Mouse (Mus musculus) thymus, postnatal 4 days (tissue): ENCODE measurements around the gene Gm17359.
A peak's percentile ranks its signal among the peaks of the same experiment; 100 is the strongest.

Experiments
- DNase-seq: peaks from one replicate; pipeline ENCODE4 v3.0.0; 2021

The Gm17359 gene

GRCm38 (mm10) chr3:79336044-79336766 lies at the start of gene Gm17359:
Gene Gm17359, plus strand, starts transcription at chr3:79336661.
- no peak for DNase-seq

- DNase-seq = peak; percentile 93
These were observed 49.3 kb upstream of the Gm17359 start for GRCm38 (mm10) chr3:79287108-79287576.

GRCm38 (mm10) chr3:79287699-79288458 lies 48.6 kb upstream of the Gm17359 start:
- no peak for DNase-seq

- DNase-seq = no peak
These were observed 47.4 kb upstream of the Gm17359 start for GRCm38 (mm10) chr3:79289050-79289449.

DNA sequence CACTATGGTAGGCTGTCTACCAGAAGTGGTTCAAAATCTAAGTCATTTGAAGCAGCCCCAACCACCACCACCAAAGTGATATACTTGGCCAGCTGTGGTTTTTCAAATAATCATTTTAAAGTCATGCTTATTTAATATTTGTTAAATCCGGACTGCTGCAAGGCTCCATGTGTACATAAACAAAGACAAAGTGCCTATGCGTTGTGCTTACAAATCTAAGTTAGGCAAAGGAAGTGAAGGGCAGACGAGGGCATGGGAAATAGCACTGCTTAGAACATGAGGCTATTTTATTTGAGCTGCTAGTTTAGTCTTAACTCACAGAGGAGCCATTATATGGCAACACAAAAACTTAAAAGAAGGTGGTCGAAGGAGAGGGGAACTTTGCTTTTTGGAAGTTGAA lies 43.4 kb upstream of the Gm17359 start:
- DNase-seq = no peak

- no peak for DNase-seq
These were observed 41.8 kb upstream of the Gm17359 start for GRCm38 (mm10) chr3:79294701-79295100.

DNA sequence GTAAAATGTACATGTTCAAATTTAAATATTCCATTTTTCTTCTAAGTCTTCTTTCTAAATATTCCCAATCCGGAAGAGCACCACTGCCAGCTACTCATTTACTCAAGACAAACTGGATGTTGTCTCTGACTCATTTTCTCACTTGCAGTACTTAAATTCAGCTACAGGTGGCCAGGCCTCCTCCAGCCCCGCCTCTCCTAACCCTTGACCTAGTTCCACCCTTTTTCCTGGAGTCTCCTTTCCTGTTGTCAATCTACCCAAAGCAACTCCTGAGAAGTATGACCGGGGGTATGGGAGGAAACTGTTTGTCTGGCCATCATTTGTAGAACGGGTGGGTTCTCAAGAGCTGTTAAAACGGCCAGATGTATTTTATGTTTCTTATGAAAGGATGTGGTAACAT lies 40.4 kb upstream of the Gm17359 start:
- no peak for DNase-seq

- DNase-seq = no peak
These were observed 39.9 kb upstream of the Gm17359 start for GRCm38 (mm10) chr3:79296586-79296985.

- no peak for DNase-seq
These were observed 39.2 kb upstream of the Gm17359 start for GRCm38 (mm10) chr3:79297281-79297680.

DNA sequence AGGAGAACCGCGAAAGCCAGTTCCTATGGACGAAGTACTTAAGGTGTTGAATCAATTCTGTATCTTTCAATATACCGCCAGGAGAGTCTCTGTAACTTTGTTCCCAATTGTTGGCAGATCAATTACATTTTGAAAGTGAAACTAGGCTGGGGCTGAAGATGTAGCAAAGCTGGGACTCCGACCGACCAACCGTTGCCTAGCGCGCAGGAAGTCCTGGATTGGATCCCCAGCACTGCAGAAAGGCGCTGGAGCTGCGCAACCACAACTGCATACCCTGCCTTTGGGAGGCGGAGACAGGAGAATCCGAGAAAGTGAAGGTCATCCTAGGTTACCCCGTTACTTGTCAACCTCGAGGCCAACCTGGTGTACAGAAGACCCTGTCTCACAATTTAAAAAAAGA lies 37.1 kb upstream of the Gm17359 start:
- DNase-seq = no peak

DNA sequence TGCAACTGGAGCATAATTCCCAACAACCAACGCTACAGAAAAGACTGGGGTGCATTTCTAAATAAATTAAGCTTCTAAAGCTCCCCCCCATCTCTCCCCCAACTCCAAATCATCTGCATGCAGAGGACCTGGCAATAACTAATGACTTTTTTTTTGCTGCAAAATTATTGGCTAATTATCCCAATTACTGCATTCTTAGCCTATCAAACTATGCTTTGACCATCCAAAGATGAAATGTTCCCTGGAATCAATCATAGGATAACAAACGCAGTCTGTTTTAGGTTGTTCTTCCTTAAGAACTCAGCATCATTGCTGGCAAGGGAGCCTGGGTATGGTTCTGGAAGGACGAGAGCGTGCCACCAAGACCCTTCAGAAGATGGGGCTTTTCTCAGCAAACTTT lies 27.9 kb upstream of the Gm17359 start:
- no peak for DNase-seq

DNA sequence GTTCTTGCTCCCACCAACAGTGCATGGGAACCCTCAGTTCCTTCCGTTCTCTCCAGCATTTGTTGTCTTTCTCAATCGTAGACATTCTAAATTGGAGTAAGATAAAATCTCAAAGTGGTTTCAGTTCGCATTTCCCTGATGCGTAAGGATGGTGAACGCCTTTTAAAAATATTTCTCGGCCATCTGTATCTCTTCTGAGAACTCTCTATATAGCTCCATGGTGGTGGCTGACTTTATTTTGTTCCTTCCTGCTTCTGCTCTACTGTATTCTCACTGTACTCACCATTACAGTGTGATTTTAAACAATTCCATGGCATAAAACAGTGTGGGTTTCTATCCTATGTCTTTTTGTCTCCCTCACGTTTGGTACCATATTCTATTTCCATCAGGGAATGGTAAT lies 26.3 kb upstream of the Gm17359 start:
- no peak for DNase-seq

DNA sequence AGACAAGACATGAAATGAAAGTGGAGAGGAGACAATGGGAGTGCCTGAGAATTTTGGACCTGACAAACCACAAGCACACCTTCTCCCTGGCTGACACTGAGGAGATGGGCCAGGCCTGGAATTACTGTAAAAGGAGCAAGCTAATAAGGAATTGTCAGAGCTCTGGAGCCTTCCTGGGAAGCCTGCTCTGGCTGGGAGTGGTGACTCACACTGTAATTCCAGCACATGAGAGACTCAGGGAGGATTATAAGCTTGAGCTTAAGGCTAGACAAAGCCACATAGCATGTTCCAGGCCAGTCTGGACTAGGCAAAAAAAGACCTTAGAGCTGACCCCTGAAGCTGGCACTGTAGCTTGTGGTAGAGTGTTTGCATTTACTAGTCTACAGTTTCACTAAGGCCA lies 24.6 kb upstream of the Gm17359 start:
- DNase-seq = no peak

DNA sequence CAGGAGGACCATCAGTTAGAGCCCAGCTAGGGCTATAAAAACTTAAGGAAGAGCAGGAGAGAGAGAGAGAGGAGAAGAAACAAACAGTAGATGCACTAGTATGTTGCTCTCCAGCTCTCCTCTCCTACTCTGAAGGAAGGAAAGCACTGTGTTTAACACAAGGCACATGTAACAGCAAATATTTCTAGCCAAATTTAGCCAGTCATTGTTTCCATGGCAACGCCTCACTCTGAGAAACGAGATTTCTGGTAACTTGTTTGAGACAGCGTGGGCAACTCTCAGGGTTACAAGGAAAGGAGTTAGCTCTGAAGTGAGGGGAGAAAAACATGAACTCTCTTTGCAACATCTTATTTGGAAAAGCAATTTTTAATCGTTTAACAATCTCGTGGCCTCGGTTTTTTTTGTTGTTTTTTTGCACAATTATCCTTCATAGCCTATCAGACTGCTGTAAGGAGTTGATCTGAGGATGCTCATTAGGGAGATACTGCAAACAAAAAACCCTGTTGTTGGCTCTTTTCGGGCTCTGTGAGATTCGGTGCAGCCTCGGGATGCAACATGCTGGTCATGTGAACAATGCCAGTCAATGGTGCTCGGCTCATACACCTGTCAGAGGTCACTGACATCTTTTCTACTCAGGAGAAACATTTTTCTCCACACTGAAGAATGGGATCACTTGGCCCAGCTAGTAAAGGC lies 22.3 kb upstream of the Gm17359 start:
- DNase-seq = no peak

- DNase-seq = no peak
These were observed 11.5 kb upstream of the Gm17359 start for GRCm38 (mm10) chr3:79324697-79325526.

DNA sequence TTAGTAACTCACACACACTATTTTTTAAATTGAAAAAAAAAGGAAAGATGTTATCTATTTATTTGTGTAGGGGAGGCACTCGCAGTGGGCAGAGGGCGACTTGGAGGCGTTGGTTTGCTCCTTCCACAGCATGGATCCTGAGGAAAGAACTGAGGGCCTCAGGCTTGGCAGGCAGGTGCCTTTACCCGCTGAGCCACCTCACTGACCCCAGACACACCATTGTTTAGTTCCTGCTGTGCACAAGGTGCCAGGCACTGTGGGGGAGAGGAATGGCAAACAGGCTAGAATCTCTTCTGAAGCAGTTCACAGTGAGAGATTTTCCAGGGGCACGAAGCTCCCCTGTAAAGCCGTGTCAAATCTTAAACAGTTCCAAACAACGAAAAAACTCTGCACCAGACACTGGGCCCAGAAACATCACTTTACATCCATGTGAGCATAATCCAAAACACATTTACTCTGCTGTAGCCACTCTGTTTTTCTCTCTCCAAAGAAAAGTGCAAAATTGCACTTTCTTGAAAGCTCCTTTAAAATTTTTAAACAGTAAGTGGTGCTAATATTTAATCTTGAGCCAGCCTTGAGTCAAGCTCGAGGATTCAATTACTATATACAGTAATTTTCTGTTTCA lies 6.7 kb upstream of the Gm17359 start:
- no peak for DNase-seq

- no peak for DNase-seq
These were observed 3.4 kb upstream of the Gm17359 start for GRCm38 (mm10) chr3:79333051-79333450.

- DNase-seq = no peak
These were observed 2.7 kb upstream of the Gm17359 start for GRCm38 (mm10) chr3:79333643-79334200.

- no peak for DNase-seq
These were observed 4.3 kb downstream of the Gm17359 start for GRCm38 (mm10) chr3:79340737-79341136.

DNA sequence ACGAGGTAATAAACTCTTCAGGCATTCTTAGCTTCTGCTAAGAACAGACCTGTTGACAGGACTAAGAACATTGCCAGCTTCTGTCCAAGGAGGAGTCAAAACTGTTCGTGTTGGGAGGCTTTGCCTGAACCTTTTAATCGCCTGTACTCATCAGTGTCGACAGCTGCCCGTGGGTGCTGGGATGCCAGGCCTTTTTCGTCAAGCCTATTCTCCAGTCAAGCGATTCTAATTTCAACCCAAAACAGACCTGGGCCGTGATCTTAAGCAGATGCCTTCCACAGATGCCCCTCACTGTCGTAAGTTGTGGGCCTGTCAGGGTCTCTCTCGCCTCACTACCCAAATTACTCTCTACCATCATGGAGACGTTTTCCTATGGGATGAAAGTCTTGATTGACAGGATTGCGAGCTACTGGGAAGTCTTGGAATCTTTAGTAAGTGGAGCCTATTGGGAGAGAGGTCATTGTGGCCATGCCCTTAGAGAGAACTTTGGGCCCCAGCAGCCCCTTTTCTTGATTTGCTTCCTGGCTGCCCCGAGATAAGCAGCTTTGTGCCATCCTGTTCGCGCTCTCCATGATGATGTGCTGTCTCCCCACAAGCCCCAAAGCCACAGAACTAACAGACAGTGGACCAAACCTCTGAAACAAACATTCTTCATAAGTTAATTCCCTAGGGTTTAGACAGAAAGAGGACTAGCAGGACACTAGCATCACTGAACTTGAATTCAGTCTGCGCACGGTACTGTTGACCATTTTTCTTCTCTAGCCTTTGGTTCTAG lies 6.7 kb downstream of the Gm17359 start:
- no peak for DNase-seq

DNA sequence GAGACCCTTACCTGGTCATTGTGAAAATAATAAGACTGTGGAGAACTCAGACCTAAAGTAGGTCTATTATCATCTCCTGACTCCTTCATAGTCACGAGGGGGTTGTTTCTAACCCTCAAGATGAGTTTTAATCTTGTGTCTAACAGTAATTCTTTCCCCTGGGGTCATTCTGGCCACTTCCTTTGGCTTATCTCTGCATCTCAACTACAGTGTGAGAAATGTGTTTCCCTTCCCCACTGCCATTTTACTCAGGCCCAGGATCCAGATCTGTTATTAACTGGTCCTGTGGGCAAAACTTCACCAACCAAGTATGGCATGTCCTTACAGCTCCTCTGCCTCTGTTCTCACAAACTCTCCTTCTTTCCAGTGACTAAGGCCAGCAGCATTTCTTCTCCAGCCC lies 12.8 kb downstream of the Gm17359 start:
- DNase-seq = no peak
